ENCODE assay signal across 8 mouse cellular contexts in genomic region chr11:61761584-61762407, GRCm38 (mm10). TPM values are rescaled to one million over a fixed set of nuclear protein-coding genes. Genes with fewer than 3 reads are reported as not detected.
DNase-seq lines count a peak whose midpoint lies in the region; ATAC-seq and TF ChIP-seq lines count a peak whose summit lies in the region.

Prpsap2 (minus strand) TSS chr11:61762088.

- peak within 1 kb of the TSS; percentile 70 for H3K4me2 ChIP-seq in heart, embryonic 15.5 days
- H3K4me2 ChIP-seq in liver, embryonic 14.5 days (ENCODE audit: low read depth), result peak within 1 kb of the TSS; percentile 73
- peak within 1 kb of the TSS; percentile 43 for H3K4me2 ChIP-seq in neural tube, embryonic 11.5 days (ENCODE audit: low read depth)
- H3K4me2 ChIP-seq in stomach, postnatal 0 days (replicated peaks; ENCODE audit: low read depth), result peak within 1 kb of the TSS; percentile 50

- peak; percentile 98 to 100 for DNase-seq in CD8-positive naive resting alpha-beta T cell, adult 2 months (ENCODE audit: low read depth in 2 of 2, low spot score in 2 of 2)
- peak; percentile 99 for DNase-seq in c-Kit-positive CD71-negative TER-119-negative erythroid progenitor cells, embryonic 14.5 days (ENCODE audit: low read depth)
- DNase-seq in forebrain, embryonic 10.5 days (ENCODE audit: extremely low spot score, low spot score), result peak; percentile 100
- peak; percentile 99 to 100 for DNase-seq in kidney, postnatal 25 days
- DNase-seq in liver, embryonic 14.5 days (ENCODE audit: low read depth in 3 of 3, low spot score in 3 of 3), result peak; percentile 91 to 95 (median 92)
- peak; percentile 99 for DNase-seq in neural tube, embryonic 11.5 days (ENCODE audit: low spot score)
- peak; percentile 100 for DNase-seq in stomach, postnatal 0 days (ENCODE audit: low spot score)

- peak within 1 kb of the TSS; percentile 70 for H3K4me3 ChIP-seq in forebrain, embryonic 10.5 days
- peak within 1 kb of the TSS; percentile 72 for H3K4me3 ChIP-seq in heart, embryonic 15.5 days
- H3K4me3 ChIP-seq in liver, embryonic 14.5 days (ENCODE audit: insufficient read depth in 1 of 2, low read depth in 2 of 2, low read length in 2 of 2), result peak within 1 kb of the TSS; percentile 60 to 68
- peak within 1 kb of the TSS; percentile 55 for H3K4me3 ChIP-seq in neural tube, embryonic 11.5 days (ENCODE audit: low read depth, low read length)
- peak within 1 kb of the TSS; percentile 65 for H3K4me3 ChIP-seq in stomach, postnatal 0 days (ENCODE audit: low read depth, low read length)

- TF ChIP-seq EP300 in liver, embryonic 14.5 days (IDR thresholded peaks at IDR 0.05; ENCODE audit: low read depth), result no peak
- no peak for TF ChIP-seq EP300 in stomach, postnatal 0 days (optimal IDR thresholded peaks at IDR 0.05)

- TF ChIP-seq CTCF in liver, embryonic 14.5 days (IDR thresholded peaks at IDR 0.05; ENCODE audit: low read depth), result no peak
- TF ChIP-seq CTCF in stomach, postnatal 0 days (IDR thresholded peaks at IDR 0.05; ENCODE audit: low read depth), result no peak

- H3K9ac ChIP-seq in heart, embryonic 15.5 days, result peak within 1 kb of the TSS; percentile 75
- peak within 1 kb of the TSS; percentile 63 for H3K9ac ChIP-seq in liver, embryonic 14.5 days (replicated peaks)
- peak within 1 kb of the TSS; percentile 79 for H3K9ac ChIP-seq in neural tube, embryonic 11.5 days (ENCODE audit: low read length)
- peak within 1 kb of the TSS; percentile 81 for H3K9ac ChIP-seq in stomach, postnatal 0 days (ENCODE audit: low read length)

- H3K27ac ChIP-seq in forebrain, embryonic 10.5 days, result peak within 1 kb of the TSS; percentile 95
- H3K27ac ChIP-seq in heart, embryonic 15.5 days, result peak within 1 kb of the TSS; percentile 84
- peak within 1 kb of the TSS; percentile 13 for H3K27ac ChIP-seq in liver, embryonic 14.5 days
- H3K27ac ChIP-seq in neural tube, embryonic 11.5 days (ENCODE audit: low read depth, low read length), result peak within 1 kb of the TSS; percentile 76
- H3K27ac ChIP-seq in stomach, postnatal 0 days (replicated peaks), result peak within 1 kb of the TSS; percentile 93

- H3K27me3 ChIP-seq in forebrain, embryonic 10.5 days (ENCODE audit: poor library complexity, severe bottlenecking), result no peaks in the 10 kb centered on the region
- no peaks in the 10 kb centered on the region for H3K27me3 ChIP-seq in heart, embryonic 15.5 days
- no peaks in the 10 kb centered on the region for H3K27me3 ChIP-seq in liver, embryonic 14.5 days (ENCODE audit: control insufficient read depth, insufficient read depth, low read length)
- H3K27me3 ChIP-seq in neural tube, embryonic 11.5 days (ENCODE audit: control insufficient read depth, insufficient read depth, low read length), result no peaks in the 10 kb centered on the region
- no peaks in the 10 kb centered on the region for H3K27me3 ChIP-seq in stomach, postnatal 0 days (ENCODE audit: control insufficient read depth, insufficient read depth, low read length)

- H3K36me3 ChIP-seq in forebrain, embryonic 10.5 days (replicated peaks), result peaks cover 28% of the 10 kb centered on the region
- H3K36me3 ChIP-seq in heart, embryonic 15.5 days, result no peaks in the 10 kb centered on the region
- no peaks in the 10 kb centered on the region for H3K36me3 ChIP-seq in liver, embryonic 14.5 days (replicated peaks; ENCODE audit: control insufficient read depth, insufficient read depth, low read depth)
- H3K36me3 ChIP-seq in neural tube, embryonic 11.5 days (ENCODE audit: control insufficient read depth, insufficient read depth, low read length), result no peaks in the 10 kb centered on the region
- no peaks in the 10 kb centered on the region for H3K36me3 ChIP-seq in stomach, postnatal 0 days (ENCODE audit: control insufficient read depth, insufficient read depth, low read length)

- peak; percentile 95 for ATAC-seq in heart, embryonic 15.5 days (replicated peaks; ENCODE audit: insufficient number of reproducible peaks, insufficient read depth, low FRiP score, low read depth)
- ATAC-seq in liver, embryonic 14.5 days (ENCODE audit: insufficient read depth), result peak; percentile 93
- peak; percentile 87 for ATAC-seq in neural tube, embryonic 11.5 days (ENCODE audit: insufficient read depth, low FRiP score, low TSS enrichment)
- ATAC-seq in stomach, postnatal 0 days (ENCODE audit: low FRiP score, low TSS enrichment), result peak; percentile 96

- H3K9me3 ChIP-seq in forebrain, embryonic 10.5 days, result no peaks in the 10 kb centered on the region
- H3K9me3 ChIP-seq in heart, embryonic 15.5 days (replicated peaks), result no peaks in the 10 kb centered on the region
- no peaks in the 10 kb centered on the region for H3K9me3 ChIP-seq in liver, embryonic 14.5 days (ENCODE audit: control insufficient read depth, low read length)
- H3K9me3 ChIP-seq in neural tube, embryonic 11.5 days (ENCODE audit: control insufficient read depth, low read length), result no peaks in the 10 kb centered on the region
- no peaks in the 10 kb centered on the region for H3K9me3 ChIP-seq in stomach, postnatal 0 days (ENCODE audit: control insufficient read depth, low read length)

- under 1% methylated on average over 51 of the region's 51 CpGs for WGBS in forebrain, embryonic 10.5 days
- WGBS in heart, embryonic 15.5 days, result under 1% methylated on average over 51 of the region's 51 CpGs
- WGBS in liver, embryonic 14.5 days (ENCODE audit: insufficient replicate concordance), result under 1% methylated on average over 51 of the region's 51 CpGs
- under 1% methylated on average over 51 of the region's 51 CpGs for WGBS in neural tube, embryonic 11.5 days
- 0% methylated on average over 51 of the region's 51 CpGs for WGBS in stomach, postnatal 0 days

- peaks cover 13% of the 10 kb centered on the region for H3K4me1 ChIP-seq in forebrain, embryonic 10.5 days
- peaks cover 8% of the 10 kb centered on the region for H3K4me1 ChIP-seq in heart, embryonic 15.5 days (replicated peaks)
- H3K4me1 ChIP-seq in liver, embryonic 14.5 days (replicated peaks; ENCODE audit: control insufficient read depth in 2 of 2, insufficient read depth in 2 of 2, low read length in 1 of 2), result peaks cover 15 to 25% of the 10 kb centered on the region in 2 experiments
- H3K4me1 ChIP-seq in neural tube, embryonic 11.5 days (ENCODE audit: control insufficient read depth, insufficient read depth, low read length), result peaks cover 6% of the 10 kb centered on the region; the same call in 1 of the 2 replicates
- no peaks in the 10 kb centered on the region for H3K4me1 ChIP-seq in stomach, postnatal 0 days (replicated peaks; ENCODE audit: control insufficient read depth, insufficient read depth)

RNA-seq across cellular contexts. Expression of gene Prpsap2, which starts in this region (rescaled TPM):
- 45.7 and 46.5 TPM in 2 replicates for polyA plus RNA-seq in forebrain, embryonic 10.5 days (2016; fragmentation: Nextera tagmentation; extraction: Ambion mirVana)
- 14.2 and 15.8 TPM in 2 replicates for polyA plus RNA-seq in heart, embryonic 15.5 days (2015; fragmentation: Nextera tagmentation; extraction: Ambion mirVana)
- polyA plus RNA-seq in liver, embryonic 14.5 days (2012; rRNA removed), result 5.5 and 6.9 TPM in 2 replicates
- polyA plus RNA-seq in liver, embryonic 14.5 days (2014; fragmentation: Nextera tagmentation; extraction: Ambion mirVana), result 6.1 TPM in 2 replicates
- polyA plus RNA-seq in neural tube, embryonic 11.5 days (2014; fragmentation: Nextera tagmentation; extraction: Ambion mirVana), result 35.3 and 36.1 TPM in 2 replicates
- 17.4 and 17.8 TPM in 2 replicates for polyA plus RNA-seq in stomach, postnatal 0 days (2015; fragmentation: Nextera tagmentation; extraction: Ambion mirVana)

Comparison
In these comparisons a context has a peak if more than half of its experiments do, and no peak if none do; other contexts are left out.
1. Peak in every context shown above with its lines: DNase-seq, ATAC-seq, H3K4me3 ChIP-seq and H3K27ac ChIP-seq.
2. H3K27ac ChIP-seq: peak in every context shown above with its lines; median percentile 95 in forebrain, embryonic 10.5 days; 93 in stomach, postnatal 0 days; 84 in heart, embryonic 15.5 days; 76 in neural tube, embryonic 11.5 days; 13 in liver, embryonic 14.5 days.